Mouse (Mus musculus) embryo, embryonic 11.5 days (tissue): ENCODE measurements around the gene 4933428G20Rik.
A peak's percentile ranks its signal among the peaks of the same experiment; 100 is the strongest.

Source experiments
- DNase-seq: peaks from one replicate; pipeline ENCODE4 v3.0.0-alpha.2; 2012; ENCODE audit warnings: low read depth, low spot score

Gene 4933428G20Rik

DNA sequence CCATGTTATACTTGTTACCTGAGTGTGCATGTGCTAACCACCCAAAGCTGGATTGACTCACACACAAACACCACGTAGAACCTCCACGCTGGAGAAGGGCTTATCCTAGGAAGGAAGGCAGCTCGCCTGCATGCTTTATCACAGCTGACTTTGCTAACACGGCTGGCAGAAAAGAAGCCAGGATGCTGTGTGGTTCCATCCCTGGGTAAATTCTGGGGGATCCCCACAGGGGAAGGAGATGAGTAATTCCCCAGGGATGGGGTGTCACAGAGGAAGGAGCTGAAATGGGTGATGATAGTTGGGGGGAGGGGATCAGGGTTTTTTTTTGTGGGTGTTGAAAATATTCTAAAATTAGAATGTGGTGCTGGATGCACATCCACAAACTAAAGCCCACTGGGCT, 5.6 kb upstream of the 4933428G20Rik start:
- no peak for DNase-seq

- no peak for DNase-seq
Measured at GRCm38 (mm10) chr11:97502846-97503245, 2.7 kb upstream of the 4933428G20Rik start.

- no peak for DNase-seq
Measured at GRCm38 (mm10) chr11:97502383-97502782, 2.2 kb upstream of the 4933428G20Rik start.

- DNase-seq: no peak
Measured at GRCm38 (mm10) chr11:97500720-97501448, 744 bp upstream of the 4933428G20Rik start.

- no peak for DNase-seq
Measured at GRCm38 (mm10) chr11:97497543-97497942, 2.6 kb downstream of the 4933428G20Rik start.

DNA sequence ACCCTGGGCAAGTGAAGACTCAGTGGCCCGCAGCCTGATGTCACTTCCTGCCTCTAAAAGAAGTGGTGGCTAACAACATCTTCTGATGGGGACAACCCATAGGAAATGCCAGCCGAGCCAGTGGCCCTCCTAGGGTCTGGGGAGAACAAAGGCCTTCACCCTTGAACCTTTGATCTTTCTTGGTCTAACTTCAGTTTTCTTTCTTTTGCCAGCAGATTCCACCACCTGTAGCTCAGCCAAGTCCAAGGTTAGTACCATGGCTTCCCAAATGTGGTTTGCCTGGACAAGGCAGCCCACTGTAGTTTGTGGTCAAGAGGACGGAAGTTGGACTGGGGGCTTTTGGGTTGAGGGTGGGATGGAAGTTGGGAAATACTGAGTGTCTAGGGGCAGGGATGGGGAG, 7.3 kb downstream of the 4933428G20Rik start:
- DNase-seq: no peak

- DNase-seq: no peak
Measured at GRCm38 (mm10) chr11:97491640-97492039, 8.5 kb downstream of the 4933428G20Rik start.

DNA sequence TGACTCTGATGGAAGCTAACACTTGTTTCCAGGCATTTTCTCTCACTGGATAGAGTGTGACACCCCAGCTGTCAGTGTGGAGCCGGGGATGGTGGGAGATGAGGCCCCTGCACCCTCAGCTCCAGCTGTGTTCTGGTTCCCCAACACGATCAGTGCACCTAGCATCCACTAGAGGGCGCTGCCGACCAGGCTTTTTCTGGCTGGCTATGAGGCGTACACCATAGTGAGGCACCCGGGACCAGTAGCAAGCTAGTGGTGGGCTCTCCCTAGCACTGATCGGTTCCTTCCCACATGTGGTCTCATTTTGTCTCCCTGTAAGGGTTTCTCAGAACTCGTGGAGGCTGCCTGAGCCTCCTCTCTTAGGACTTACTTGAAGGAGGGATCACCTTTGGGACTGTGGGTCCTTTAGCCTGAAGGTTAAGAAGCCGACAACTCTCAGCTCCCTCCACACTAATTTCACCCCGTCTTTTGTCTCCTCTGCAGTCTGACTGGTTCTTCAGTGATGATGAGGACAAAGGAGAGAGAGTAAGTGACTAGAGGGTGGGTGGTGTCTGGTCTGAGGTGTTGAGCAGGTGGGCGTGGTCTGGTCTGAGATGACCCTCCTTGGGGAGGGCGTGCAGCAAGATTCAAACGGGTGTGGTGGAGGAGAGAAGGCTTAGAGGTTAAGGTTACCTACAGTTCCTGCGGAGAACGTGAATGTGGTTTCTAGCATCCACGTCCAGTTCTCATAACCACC, 10.4 kb downstream of the 4933428G20Rik start:
- peak; percentile 72 for DNase-seq

DNA sequence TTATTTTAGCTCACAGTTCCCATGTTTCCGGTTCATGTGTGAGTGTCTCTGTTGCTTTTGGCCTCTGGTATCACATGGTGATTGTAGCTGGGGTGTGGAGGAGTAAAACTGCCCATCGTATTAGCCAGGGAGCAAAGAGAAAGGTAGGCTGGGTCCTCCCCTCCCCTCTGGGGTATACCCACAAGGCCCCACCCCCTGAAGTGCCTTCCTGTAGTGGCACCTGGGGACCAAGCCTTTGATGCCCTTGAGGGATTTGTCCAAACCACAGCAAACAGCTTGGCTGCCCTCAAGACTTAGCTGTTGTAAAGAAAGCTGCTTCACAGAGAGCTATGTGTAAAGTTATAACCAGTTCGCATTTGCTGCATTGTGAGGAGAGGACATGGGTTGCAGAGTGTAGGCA, 12.5 kb downstream of the 4933428G20Rik start:
- no peak for DNase-seq

GRCm38 (mm10) chr11:97485661-97486060, 14.5 kb downstream of the 4933428G20Rik start:
- DNase-seq: no peak

DNA sequence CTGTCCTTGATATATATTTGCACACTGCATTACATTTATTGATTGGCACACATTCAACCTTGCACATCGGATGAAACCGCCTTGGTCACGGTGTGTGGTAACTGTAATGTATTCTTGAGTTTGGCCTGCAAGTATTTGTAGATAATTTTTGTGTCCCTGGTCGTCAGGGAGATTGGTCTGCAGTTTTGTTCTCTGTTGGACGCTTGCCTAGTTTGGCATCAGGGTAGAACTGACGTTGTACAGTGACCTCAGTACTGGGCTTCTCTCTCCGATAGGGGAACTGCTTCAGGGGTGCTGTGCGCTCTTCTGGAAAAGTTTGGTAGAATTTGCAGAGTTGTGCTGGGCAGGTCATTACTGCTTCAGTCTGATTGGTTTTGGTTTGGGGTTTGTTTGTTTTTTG, 20.3 kb downstream of the 4933428G20Rik start:
- DNase-seq: no peak

DNA sequence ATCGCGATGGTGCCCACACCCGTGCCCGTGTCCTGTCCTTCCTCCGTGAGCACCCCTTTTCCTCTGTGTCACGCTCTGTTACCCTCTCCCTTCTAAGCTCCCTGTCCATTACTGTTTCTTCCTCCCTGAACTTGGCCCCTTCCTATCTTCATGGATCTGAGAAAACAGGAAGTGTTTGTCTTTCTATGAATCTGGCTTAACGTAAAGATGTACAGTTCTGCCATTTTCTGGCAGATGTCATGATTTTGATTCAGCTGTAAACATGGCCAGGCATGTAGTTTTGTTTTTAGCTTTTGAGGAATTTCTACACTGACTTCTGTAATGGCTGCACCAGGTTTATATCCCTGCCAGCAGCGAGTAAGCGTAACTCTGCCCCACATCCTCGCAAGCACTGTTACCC, 21.1 kb downstream of the 4933428G20Rik start:
- DNase-seq: no peak

- DNase-seq: no peak
Measured at GRCm38 (mm10) chr11:97478345-97478744, 21.8 kb downstream of the 4933428G20Rik start.

GRCm38 (mm10) chr11:97477431-97477830, 22.7 kb downstream of the 4933428G20Rik start:
- no peak for DNase-seq

DNA sequence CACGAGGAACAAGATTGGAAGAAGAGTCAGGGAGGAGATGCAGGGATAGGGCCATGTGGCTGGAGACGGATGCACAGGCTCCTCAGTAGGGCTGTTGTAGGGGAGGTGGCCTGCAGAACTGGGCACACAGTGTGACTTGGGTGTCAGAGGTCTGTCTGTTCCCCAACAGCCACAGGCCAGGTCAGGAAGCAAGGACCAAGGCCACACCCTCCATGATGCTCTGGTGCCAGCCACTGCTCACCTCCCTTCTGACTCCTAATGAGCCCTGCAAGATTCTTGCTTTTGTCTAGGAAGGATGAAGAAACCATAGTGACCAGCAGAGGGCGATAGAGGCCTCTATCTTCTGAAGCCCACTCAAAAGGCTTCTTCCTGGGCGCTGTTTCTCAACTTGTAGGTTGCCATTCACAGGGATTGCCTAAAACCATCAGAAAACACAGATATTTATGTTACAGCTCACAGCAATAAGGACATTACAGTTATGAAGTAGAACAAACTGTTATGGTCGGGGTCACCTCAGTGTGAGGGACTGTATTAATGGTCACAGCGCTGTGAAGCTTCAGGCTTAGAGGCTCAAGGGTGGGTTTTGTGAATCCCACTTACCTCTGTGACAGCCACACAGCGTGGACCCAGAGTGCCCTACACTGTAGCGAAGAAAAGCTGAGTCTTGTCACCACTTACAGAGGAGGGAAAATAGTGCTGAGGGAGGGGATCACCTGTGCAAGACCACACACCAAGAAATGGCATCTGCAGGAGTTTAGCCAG, 23.6 kb downstream of the 4933428G20Rik start:
- DNase-seq: peak; percentile 66

GRCm38 (mm10) chr11:97471276-97471675, 28.9 kb downstream of the 4933428G20Rik start:
- DNase-seq: no peak

GRCm38 (mm10) chr11:97469828-97470227, 30.3 kb downstream of the 4933428G20Rik start:
- DNase-seq: no peak

DNA sequence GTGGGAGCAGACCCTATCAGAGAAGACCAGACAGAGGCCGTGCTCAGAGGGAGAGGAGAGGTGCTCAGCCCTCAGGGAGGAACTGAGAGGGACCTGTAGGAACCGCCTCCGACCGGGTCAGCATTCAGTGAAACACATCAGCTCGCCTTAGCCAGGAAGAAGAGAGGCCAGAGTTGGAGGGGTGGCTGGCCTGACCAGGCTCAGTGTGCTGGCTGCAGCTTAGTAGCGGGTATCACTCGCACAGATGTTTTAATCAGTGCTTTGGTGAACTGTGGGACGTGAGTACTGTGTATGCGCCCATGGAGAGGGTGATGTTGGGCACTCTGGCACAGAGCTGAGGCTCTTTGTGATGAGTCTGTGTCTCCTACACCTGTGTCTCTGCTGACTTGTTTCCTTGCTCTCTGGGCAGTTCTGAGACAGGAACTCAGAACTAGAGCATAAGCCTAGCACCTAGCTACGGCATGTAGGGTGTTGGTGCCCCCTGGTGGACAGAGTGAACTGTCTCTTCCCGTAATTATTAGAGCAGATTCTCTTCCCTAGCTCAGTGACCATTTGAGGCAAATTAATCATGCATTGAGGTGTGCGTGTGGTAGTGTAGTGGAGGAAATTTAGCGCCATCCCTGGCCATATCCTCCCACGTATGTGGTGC, 31.4 kb downstream of the 4933428G20Rik start:
- peak; percentile 75 for DNase-seq

GRCm38 (mm10) chr11:97466444-97467160, 33.5 kb downstream of the 4933428G20Rik start:
- DNase-seq: no peak

GRCm38 (mm10) chr11:97465957-97466356, 34.2 kb downstream of the 4933428G20Rik start:
- no peak for DNase-seq

DNA sequence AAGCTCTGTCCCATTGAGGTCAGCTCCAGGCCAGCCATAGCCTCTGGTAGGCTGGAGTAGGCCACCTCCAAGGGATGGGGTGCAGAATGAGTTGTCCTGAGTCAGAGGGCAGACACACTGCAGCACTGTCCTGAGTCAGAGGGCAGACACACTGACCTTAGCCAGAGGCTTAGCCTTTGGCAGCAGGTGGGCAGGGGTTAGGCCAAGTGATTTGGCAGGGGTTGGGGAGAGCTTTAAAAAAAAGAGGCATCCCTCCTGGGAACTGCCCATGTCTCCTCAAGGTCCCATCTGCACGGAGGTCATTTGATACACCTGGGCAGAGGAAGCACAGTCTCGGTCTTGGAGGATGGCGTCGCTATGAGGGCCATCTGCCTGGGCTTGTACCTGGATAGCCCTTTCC, 36.1 kb downstream of the 4933428G20Rik start:
- no peak for DNase-seq
